Mouse (Mus musculus) cerebellum, adult 2 months (tissue): ENCODE results near the gene Nr1h3.

Experiments used
- CTCF ChIP-seq: fragments of 200-500 bp; IDR thresholded peaks from 2 replicates; pipeline ENCODE4 v1.5.1; 2011; ENCODE audit warnings: low read depth, mild to moderate bottlenecking, control low read depth, low read length, moderate library complexity, borderline replicate concordance; ENCODE audit not compliant: insufficient read depth
- POLR2A ChIP-seq: fragments of 200-500 bp; IDR thresholded peaks from 2 replicates; pipeline ENCODE4 v1.6.1; 2011; ENCODE audit warnings: low read length, control low read depth, borderline replicate concordance; ENCODE audit not compliant: insufficient read depth

- TF ChIP-seq CTCF (no peak), POLR2A (no peak)
These were observed 6.0 kb downstream of the Nr1h3 start for GRCm38 (mm10) chr2:91196577-91197001.
